Mouse (Mus musculus): Measurements from ENCODE around the gene Serping1. TPM values are rescaled to one million over a fixed set of nuclear protein-coding genes. Genes with fewer than 3 reads are reported as not detected.
"Not testable (repeated sequence)": the region's sequence is repeated elsewhere in the genome, so short reads cannot be mapped to it uniquely, and the experiment has no call there.

Serping1 gene
- total RNA-seq, 1 experiment from 2014 or later, result not detected

DNA sequence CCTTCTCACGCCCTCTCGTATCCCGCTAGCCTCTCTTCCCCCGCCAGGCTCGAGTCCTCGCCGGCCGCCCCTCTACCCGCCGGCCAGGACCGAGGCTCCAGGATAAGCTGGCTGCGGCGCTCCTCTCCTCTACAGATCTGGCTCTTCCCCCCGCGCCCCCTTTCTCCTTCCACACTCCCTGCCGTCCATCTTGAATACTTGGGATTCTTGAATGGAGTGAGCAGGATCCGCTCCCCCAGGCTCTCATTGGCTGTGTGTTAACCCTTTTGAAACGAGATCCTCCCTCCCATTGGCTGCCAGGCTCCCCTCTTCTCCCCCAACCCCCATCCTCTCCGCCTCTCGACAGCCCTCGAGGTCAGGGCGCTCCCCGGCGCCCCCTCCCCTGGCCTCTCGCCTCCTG is 31.7 kb downstream of the Serping1 start, which contains the start of gene Gm19426:
Gm19426 (minus strand) TSS at position 95 of the 400 bp plus-strand sequence.
- no peak for ATAC-seq (ENCODE audit: extremely low read depth, insufficient number of reproducible peaks, low FRiP score, poor library complexity, severe bottlenecking)

GRCm38 (mm10) chr2:84742451-84743283 is 32.6 kb downstream of the Serping1 start:
- ATAC-seq (ENCODE audit: extremely low read depth, insufficient number of reproducible peaks, low FRiP score, poor library complexity, severe bottlenecking), result no peak

DNA sequence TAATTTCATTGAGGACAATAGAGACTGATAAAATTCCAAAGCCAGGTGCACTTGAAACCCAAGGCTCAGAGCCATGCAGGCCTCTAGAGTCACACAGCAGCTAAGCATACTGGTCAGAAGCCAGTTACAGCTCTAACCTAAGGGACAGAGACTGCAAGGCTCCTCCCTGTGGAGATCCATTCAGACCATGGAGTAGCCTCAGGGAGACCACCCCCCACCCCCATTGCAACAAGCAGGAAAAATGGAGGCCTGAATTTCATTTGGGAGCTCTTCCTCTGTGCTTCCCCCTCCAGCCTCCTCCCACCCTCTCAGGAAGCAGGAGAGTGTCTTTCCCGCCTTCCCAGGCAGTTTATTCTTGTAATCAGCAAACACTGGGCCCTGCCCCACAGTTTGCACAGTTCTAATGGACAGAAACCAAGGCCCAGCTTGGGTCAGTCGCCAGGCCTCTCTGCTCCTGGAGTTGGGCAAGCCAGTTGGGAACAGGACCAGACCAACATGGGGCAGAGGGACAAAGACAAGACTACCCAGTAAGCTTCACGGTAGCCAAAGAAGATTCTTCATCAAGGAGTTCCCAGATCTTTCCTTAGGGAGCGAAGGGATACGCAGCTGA is 33.3 kb downstream of the Serping1 start:
- ATAC-seq (ENCODE audit: extremely low read depth, insufficient number of reproducible peaks, low FRiP score, poor library complexity, severe bottlenecking), result no peak

DNA sequence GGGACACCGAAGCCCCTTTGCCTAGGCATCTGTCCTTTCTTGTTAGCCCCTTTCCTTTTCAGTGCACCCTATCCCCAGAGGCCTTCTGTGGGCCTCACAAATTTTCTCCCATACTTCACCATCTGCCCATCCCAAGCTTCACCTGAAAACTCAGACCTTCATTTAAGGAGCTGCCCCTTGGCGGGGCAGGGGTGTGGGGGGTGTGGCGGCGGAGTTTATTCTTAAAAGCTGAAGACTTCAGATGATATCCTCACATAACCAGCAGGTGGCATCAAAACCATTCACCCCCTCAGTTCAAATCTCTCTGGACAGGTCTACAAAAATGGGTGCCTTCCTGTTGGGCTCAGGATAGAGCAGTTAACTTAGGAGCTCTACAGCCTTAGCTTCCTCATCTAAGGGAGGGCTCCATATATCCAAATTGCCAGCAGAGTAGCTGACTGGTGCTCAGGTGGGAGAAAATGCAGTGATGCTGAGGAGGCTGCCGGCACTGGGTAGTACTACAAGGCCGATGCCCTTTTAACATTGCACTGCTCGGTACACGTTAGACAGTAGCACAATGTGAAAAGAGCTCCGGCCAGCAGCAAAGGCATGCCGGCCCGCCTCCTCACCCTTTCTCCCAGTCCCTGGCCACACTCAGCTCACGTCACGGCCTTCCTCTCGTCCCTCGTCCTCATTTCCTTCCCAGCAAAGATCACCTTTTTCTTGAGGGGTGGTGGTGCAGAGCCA is 34.5 kb downstream of the Serping1 start:
- no peak for ATAC-seq (ENCODE audit: extremely low read depth, insufficient number of reproducible peaks, low FRiP score, poor library complexity, severe bottlenecking)

DNA sequence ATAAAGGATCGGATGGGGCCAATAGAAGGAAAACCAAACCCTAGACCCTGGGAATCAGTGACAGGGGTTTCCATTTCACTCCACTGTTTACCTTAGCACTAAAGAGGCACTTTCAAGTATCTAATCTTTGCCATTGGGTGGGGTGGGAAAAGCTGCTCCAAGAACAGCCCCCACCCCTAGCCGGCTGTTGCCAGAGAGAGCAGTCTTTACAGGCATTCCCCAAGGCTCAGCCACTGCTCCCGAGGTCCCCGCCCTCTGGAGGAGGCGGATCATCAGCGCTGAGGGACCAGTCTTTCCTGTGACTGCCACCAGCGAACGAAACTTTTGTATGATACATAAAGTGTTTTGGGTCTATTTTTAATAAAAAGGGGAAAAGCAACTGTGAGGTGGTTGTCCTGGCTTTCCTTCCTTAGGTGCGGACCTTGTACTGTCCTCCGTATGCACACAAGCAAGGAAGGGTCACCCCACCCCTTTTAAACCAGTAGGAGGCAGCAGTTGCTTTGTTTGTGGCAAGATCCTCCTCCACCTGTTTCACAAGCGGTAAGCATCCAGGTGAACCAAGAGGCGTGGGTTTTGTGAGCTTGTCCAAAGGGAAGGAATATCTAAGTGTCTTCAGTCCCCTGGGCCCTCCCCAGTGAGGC is 36.9 kb downstream of the Serping1 start:
- no peak for ATAC-seq (ENCODE audit: extremely low read depth, insufficient number of reproducible peaks, low FRiP score, poor library complexity, severe bottlenecking)

DNA sequence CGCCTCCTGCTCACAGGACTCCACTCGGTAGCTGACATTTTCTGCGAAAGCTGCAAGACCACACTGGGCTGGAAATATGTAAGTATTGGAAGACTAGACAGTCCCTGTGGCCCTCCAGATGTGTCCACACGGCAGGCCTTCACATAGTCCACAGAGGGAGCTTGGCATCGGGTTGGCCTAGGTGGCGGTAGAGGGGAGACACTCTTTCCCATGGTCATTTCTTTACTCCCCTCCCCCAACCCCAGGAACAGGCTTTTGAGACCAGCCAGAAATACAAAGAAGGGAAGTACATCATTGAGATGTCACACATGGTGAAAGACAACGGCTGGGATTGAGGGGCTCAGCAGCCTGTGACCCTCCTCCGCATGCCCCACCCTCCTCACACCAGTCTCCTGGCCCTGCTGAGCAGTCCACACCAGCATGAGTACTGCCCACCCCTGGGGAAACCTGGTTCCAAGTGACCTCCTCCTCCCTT is 37.8 kb downstream of the Serping1 start:
- ATAC-seq (ENCODE audit: extremely low read depth, insufficient number of reproducible peaks, low FRiP score, poor library complexity, severe bottlenecking), result no peak

- no peak for ATAC-seq (ENCODE audit: extremely low read depth, insufficient number of reproducible peaks, low FRiP score, poor library complexity, severe bottlenecking)
These were observed 38.7 kb downstream of the Serping1 start for GRCm38 (mm10) chr2:84736312-84737161.

DNA sequence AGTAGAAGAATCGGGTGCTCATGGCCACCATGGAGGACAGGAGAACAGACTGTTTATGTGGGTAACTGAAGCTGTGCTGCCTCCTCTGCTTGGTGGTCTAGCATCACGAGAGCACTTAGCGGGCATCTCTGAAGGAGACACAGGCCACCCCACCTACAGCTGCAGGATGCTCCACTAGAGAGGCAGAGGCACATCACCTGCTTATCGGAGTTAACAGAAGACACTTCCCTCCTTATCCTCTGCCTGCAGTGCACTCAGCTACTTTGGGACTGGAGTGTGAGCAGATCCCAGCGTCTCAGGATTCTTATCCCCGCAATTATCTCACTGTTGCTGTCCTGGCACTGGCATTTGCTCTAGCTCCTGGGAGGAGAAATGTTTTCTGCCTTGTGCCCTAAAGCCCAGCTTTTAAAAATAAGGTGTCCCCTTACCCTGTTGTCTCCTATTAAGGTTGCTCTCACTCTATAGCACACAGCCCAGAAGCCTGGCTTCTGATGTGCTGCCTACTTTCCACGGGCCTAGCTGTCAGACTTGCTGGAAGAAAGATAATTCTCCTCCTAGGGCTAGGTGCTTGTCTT is 39.8 kb downstream of the Serping1 start:
- ATAC-seq (ENCODE audit: extremely low read depth, insufficient number of reproducible peaks, low FRiP score, poor library complexity, severe bottlenecking), result no peak

DNA sequence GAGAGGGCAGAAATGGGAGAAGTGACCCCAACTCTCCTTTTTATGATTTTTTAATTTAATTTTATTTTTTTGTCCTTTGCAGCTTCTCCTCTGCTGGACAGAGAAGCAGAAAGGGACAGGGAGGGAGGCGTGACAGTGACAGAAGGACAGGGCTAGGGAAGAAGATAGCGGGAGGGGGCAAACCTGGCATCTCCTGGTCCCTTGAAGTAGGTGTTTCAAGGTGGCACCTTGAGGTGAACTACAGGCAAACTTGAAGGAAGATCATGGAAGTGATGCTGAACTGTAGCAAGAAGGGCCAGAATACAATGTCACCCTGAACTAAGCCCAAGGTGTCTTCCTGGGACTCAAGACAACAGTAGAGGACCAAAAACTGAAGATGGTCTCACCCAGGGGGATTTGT is 40.3 kb downstream of the Serping1 start:
- no peak for ATAC-seq (ENCODE audit: extremely low read depth, insufficient number of reproducible peaks, low FRiP score, poor library complexity, severe bottlenecking)

GRCm38 (mm10) chr2:84734351-84734864 is 40.8 kb downstream of the Serping1 start:
- ATAC-seq (ENCODE audit: extremely low read depth, insufficient number of reproducible peaks, low FRiP score, poor library complexity, severe bottlenecking), result no peak

DNA sequence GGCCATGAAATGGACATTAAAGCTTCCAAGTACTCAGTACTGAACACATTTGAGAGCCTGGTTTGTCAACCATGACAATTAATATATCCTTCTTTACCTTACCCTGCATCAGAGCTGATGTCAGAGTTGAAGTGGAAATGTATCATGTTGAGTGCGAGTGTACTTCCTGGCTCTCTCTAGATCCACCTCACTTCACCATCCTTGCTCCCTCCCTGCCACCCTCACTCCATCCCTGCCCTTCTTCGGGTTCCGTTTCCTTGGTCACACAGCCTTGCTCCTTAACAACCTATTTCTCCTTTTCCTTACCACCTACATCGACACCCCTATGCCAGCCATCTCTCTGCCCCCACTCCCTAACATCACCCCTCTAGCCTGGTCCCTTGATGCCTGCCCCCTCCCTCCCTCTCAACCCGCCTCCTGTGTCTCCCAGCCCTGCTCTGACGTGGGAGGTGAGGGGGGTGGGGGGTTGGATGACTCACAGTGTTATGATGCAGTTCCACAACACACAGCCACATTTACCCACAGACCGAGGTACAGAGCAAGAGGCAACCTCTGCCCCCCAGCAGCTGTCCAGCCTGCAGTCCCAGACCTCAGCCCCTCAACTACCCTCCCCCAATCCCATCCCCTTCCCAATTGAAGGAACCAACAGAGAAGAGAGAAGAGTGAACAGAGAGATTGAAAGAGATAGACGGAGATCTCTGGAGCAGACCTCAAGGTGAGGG is 41.5 kb downstream of the Serping1 start, which contains the start of gene Ypel4:
Ypel4 (plus strand) TSS at position 480 of the 722 bp plus-strand sequence.
- ATAC-seq (ENCODE audit: extremely low read depth, insufficient number of reproducible peaks, low FRiP score, poor library complexity, severe bottlenecking), result no peak

- ATAC-seq (ENCODE audit: extremely low read depth, insufficient number of reproducible peaks, low FRiP score, poor library complexity, severe bottlenecking), result no peak
These were observed 42.9 kb downstream of the Serping1 start for GRCm38 (mm10) chr2:84732394-84732793.

- ATAC-seq (ENCODE audit: extremely low read depth, insufficient number of reproducible peaks, low FRiP score, poor library complexity, severe bottlenecking), result no peak
These were observed 44.0 kb downstream of the Serping1 start for GRCm38 (mm10) chr2:84731206-84731605.

DNA sequence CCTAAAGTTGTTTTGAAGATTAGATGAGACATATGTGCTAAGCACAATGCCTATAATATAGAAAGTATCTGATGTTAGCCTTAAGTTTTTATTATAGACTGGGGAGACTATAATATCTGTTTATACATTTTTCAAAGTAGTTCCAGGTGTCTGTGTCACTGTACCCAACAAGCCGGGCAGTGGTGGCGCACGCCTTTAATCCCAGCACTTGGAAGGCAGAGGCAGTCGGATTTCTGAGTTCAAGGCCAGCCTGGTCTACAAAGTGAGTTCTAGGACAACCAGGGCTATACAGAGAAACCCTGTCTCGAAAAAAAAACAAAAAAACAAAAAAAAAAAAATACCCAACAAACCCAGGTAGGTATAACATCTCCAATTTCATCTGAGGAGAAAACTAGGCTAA is 47.1 kb downstream of the Serping1 start:
- ATAC-seq (ENCODE audit: extremely low read depth, insufficient number of reproducible peaks, low FRiP score, poor library complexity, severe bottlenecking), result not testable (repeated sequence)

GRCm38 (mm10) chr2:84727172-84727858 is 47.9 kb downstream of the Serping1 start, which contains the start of gene Clp1:
Gene Clp1, minus strand, starts transcription at chr2:84727350.
- peak; percentile 95 for ATAC-seq (ENCODE audit: extremely low read depth, insufficient number of reproducible peaks, low FRiP score, poor library complexity, severe bottlenecking)

GRCm38 (mm10) chr2:84726716-84727115 is 48.5 kb downstream of the Serping1 start:
- ATAC-seq (ENCODE audit: extremely low read depth, insufficient number of reproducible peaks, low FRiP score, poor library complexity, severe bottlenecking), result no peak
